Mouse (Mus musculus): ENCODE measurements at regions not wholly inside any gene's neighbourhood (a gene's known extent, or its start where the extent isn't known, plus 50 kb on each side); places are given as distances from the start of the nearest gene placed in this dataset.
"Not testable (repeated sequence)": the region's sequence is repeated elsewhere in the genome, so short reads cannot be mapped to it uniquely, and the experiment has no call there.

DNA sequence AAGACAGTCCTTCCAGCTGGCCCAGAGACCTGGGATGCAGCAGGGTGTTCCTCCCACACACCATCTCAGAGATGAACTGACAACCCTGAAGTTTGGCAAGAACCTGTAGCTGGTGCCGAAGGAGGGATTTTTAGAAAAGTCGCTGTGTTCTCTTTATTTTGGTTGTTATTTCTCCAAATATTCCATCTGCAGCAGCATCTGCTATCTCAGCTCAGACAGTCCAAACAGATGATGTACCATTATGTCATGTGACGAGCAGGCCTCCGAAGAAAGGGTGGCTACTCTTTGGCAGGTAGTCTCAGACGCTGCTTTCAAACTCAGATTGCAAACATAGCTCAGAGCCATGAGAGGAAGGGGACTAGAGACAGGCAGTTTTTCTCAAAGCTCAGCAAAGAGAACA is 690.1 kb upstream of the Intu start:
- no peak for TF ChIP-seq POLR2A (IDR thresholded peaks at IDR 0.05; ENCODE audit: borderline replicate concordance, extremely low read depth, insufficient read depth, insufficient read length)

DNA sequence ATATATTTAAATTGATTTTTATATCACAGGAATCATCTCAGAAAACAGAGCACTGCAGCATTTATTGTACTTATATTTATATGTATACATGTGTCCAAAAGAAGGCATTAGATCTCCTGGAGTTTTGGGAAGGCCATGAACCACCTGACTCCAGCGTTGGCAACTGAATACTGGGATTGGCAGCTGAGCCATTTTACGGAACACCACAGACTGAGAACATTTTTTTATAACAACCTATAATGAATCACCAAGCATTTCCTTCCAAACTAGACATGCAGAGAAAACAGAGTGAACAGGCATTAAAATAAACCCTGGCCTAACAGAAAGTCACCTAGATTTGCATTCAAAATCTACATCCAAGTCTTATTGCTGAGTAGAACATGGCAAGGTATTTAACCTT is 686.0 kb upstream of the Intu start:
- Histone ChIP-seq H3K4me2 (replicated peaks; ENCODE audit: low read depth, low read length, severe bottlenecking) (no peak overlapping the region), H3K4me3 (replicated peaks; ENCODE audit: low read length) (no peak overlapping the region), H3K36me3 (ENCODE audit: control insufficient read depth, insufficient read depth, low read length) (no peaks in the 10 kb centered on the region), H3K27me3 (ENCODE audit: control insufficient read depth, insufficient read depth, low read length) (no peaks in the 10 kb centered on the region), H3K9me3 (ENCODE audit: control insufficient read depth, low read length) (no peaks in the 10 kb centered on the region), H3K27ac (replicated peaks; ENCODE audit: low read depth, low read length) (no peak overlapping the region), H3K9ac (ENCODE audit: low read depth, low read length, severe bottlenecking) (no peak overlapping the region), H3K4me1 (ENCODE audit: control insufficient read depth, insufficient read depth, low read length) (peaks cover 3% of the 10 kb centered on the region; the same call in 1 of the 2 replicates)
- 60% methylated on average over 2 of the region's 2 CpGs for WGBS
- ATAC-seq (ENCODE audit: low FRiP score, low read depth) (no peak), DNase-seq (ENCODE audit: low spot score) (peak; percentile 1)
- no peak for TF ChIP-seq POLR2A (IDR thresholded peaks at IDR 0.05; ENCODE audit: borderline replicate concordance, extremely low read depth, insufficient read depth, insufficient read length)

More for the DNA sequence above, 690.1 kb upstream of the Intu start:
- 83% methylated on average over 5 of the region's 5 CpGs for WGBS
- no peak overlapping the region for H3K4me2 ChIP-seq (replicated peaks; ENCODE audit: low read depth, low read length, severe bottlenecking)
- DNase-seq (ENCODE audit: low spot score) (no peak), ATAC-seq (ENCODE audit: low FRiP score, low read depth) (no peak)
- H3K36me3 ChIP-seq (ENCODE audit: control insufficient read depth, insufficient read depth, low read length): no peaks in the 10 kb centered on the region
- H3K9me3 ChIP-seq (ENCODE audit: control insufficient read depth, low read length): no peaks in the 10 kb centered on the region
- no peak overlapping the region for H3K4me3 ChIP-seq (replicated peaks; ENCODE audit: low read length)
- no peak overlapping the region for H3K27ac ChIP-seq (replicated peaks; ENCODE audit: low read depth, low read length)
- no peak overlapping the region for H3K9ac ChIP-seq (ENCODE audit: low read depth, low read length, severe bottlenecking)
- no peaks in the 10 kb centered on the region for H3K4me1 ChIP-seq (ENCODE audit: control insufficient read depth, insufficient read depth, low read length)
- no peaks in the 10 kb centered on the region for H3K27me3 ChIP-seq (ENCODE audit: control insufficient read depth, insufficient read depth, low read length)

DNA sequence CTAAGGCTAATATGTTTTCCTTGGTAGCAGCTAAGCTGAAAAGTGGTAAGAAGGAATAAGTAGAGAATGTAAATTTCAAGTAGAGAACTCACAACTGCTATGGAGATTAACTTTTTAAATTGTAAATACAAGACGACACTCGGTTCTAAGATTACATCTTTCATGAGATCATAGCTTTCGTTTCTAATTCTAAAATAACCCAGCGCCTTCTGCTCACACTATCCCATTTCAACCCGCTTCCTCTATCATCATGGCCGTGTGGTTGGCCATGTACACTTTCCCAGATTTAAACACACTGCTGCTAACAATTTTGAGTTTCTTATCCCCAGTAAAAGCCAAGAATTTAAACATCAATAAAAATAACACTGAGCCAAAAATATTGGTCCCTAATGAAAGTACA is 682.3 kb upstream of the Intu start:
- Histone ChIP-seq H3K9ac (ENCODE audit: low read depth, low read length, severe bottlenecking) (no peak overlapping the region), H3K4me3 (replicated peaks; ENCODE audit: low read length) (no peak overlapping the region), H3K27ac (replicated peaks; ENCODE audit: low read depth, low read length) (no peak overlapping the region), H3K4me2 (replicated peaks; ENCODE audit: low read depth, low read length, severe bottlenecking) (no peak overlapping the region), H3K27me3 (ENCODE audit: control insufficient read depth, insufficient read depth, low read length) (no peaks in the 10 kb centered on the region), H3K36me3 (ENCODE audit: control insufficient read depth, insufficient read depth, low read length) (no peaks in the 10 kb centered on the region), H3K9me3 (ENCODE audit: control insufficient read depth, low read length) (no peaks in the 10 kb centered on the region), H3K4me1 (ENCODE audit: control insufficient read depth, insufficient read depth, low read length) (peaks cover 3% of the 10 kb centered on the region; the same call in 1 of the 2 replicates)
- WGBS: 67% methylated on average over 6 of the region's 6 CpGs
- no peak for TF ChIP-seq POLR2A (IDR thresholded peaks at IDR 0.05; ENCODE audit: borderline replicate concordance, extremely low read depth, insufficient read depth, insufficient read length)
- ATAC-seq (ENCODE audit: low FRiP score, low read depth) (no peak), DNase-seq (ENCODE audit: low spot score) (peak; percentile 12)

DNA sequence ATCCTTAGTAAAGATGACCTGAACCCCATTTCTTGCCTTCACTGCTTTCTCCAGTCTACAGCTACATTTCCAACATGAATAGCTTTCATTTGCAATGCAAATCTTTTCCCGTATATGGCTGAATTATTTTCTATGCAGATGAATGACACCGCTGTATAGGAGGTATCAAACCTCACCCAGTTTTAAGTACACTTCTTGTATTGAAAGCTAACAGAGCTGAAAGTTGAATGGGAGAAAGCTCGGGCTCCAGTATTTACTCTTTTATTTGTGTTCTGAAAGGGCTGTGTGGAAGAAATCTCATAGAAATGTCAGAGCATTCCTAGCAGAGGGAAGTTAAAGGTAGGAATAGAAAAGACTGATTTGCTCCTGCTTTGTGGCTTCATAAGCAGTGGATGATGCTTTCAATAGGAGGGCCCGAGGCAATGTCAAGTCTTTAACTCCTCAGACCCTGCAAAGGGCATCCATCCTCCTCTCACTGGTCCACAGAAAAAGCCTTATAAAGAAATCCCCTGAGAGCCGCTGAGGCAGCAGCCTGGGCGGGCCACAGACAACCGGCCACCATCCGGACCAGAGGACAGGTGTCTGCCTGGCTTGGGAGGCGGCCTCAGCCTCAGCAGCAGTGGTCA is 673.8 kb upstream of the Intu start:
- DNase-seq (ENCODE audit: low spot score) (peak; percentile 1), ATAC-seq (ENCODE audit: low FRiP score, low read depth) (no peak)
- no peaks in the 10 kb centered on the region for H3K4me1 ChIP-seq (ENCODE audit: control insufficient read depth, insufficient read depth, low read length)
- TF ChIP-seq POLR2A (IDR thresholded peaks at IDR 0.05; ENCODE audit: borderline replicate concordance, extremely low read depth, insufficient read depth, insufficient read length): no peak
- H3K9me3 ChIP-seq (ENCODE audit: control insufficient read depth, low read length): no peaks in the 10 kb centered on the region
- H3K27me3 ChIP-seq (ENCODE audit: control insufficient read depth, insufficient read depth, low read length): no peaks in the 10 kb centered on the region
- no peak overlapping the region for H3K4me2 ChIP-seq (replicated peaks; ENCODE audit: low read depth, low read length, severe bottlenecking)
- H3K36me3 ChIP-seq (ENCODE audit: control insufficient read depth, insufficient read depth, low read length): no peaks in the 10 kb centered on the region
- no peak overlapping the region for H3K27ac ChIP-seq (replicated peaks; ENCODE audit: low read depth, low read length)
- WGBS: 90% methylated on average over 8 of the region's 9 CpGs
- no peak overlapping the region for H3K9ac ChIP-seq (ENCODE audit: low read depth, low read length, severe bottlenecking)
- H3K4me3 ChIP-seq (replicated peaks; ENCODE audit: low read length): no peak overlapping the region

DNA sequence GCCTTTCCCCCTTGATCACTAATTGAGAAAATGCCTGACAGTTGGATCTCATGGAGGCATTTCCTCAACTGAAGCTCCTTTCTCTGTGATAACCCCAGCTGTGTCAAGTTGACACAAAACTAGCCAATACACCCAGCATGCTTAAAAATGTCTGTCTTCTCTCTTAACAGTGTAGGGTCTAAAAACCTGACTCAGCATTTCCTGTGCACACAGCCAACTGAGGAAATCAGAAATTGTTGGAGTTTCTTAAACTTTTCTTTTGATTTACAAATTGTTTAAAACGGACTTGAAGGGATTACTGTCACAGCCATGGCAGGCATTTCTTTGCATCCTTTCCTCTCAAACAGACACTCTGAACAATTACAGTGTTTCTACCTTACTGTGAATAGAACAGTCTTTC is 655.0 kb upstream of the Intu start:
- WGBS: 80% methylated on average over 1 of the region's 1 CpGs
- not testable (repeated sequence) for H3K4me1 ChIP-seq (ENCODE audit: control insufficient read depth, insufficient read depth, low read length); H3K9me3 ChIP-seq (ENCODE audit: control insufficient read depth, low read length); H3K4me2 ChIP-seq (replicated peaks; ENCODE audit: low read depth, low read length, severe bottlenecking); H3K27me3 ChIP-seq (ENCODE audit: control insufficient read depth, insufficient read depth, low read length); H3K9ac ChIP-seq (ENCODE audit: low read depth, low read length, severe bottlenecking); H3K4me3 ChIP-seq (replicated peaks; ENCODE audit: low read length); DNase-seq (ENCODE audit: low spot score); H3K36me3 ChIP-seq (ENCODE audit: control insufficient read depth, insufficient read depth, low read length); ATAC-seq (ENCODE audit: low FRiP score, low read depth); H3K27ac ChIP-seq (replicated peaks; ENCODE audit: low read depth, low read length)

DNA sequence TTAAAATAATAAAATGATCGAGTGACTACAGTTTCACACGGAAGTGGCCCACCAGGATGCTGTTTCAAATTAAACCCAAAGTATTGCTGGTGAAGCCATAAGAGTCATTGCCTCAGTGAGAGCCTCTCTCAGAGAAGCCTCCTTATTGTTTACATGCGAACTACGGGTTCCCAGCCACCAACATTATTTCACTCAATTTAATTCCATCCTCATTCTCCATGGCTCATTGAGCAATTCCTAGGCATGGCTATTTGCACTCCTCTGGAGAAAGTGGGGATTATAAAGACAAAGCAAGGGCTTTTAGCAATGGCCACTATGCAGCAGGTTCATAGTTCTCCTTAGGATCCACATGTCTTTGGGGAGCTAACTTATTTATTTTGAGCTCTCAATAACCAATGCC is 646.7 kb upstream of the Intu start:
- Histone ChIP-seq H3K27me3 (ENCODE audit: control insufficient read depth, insufficient read depth, low read length) (no peaks in the 10 kb centered on the region), H3K4me2 (replicated peaks; ENCODE audit: low read depth, low read length, severe bottlenecking) (no peak overlapping the region), H3K9me3 (ENCODE audit: control insufficient read depth, low read length) (no peaks in the 10 kb centered on the region), H3K27ac (replicated peaks; ENCODE audit: low read depth, low read length) (no peak overlapping the region), H3K9ac (ENCODE audit: low read depth, low read length, severe bottlenecking) (no peak overlapping the region), H3K4me1 (ENCODE audit: control insufficient read depth, insufficient read depth, low read length) (no peaks in the 10 kb centered on the region), H3K36me3 (ENCODE audit: control insufficient read depth, insufficient read depth, low read length) (no peaks in the 10 kb centered on the region), H3K4me3 (replicated peaks; ENCODE audit: low read length) (no peak overlapping the region)
- no peak for ATAC-seq (ENCODE audit: low FRiP score, low read depth)
- no peak for TF ChIP-seq POLR2A (IDR thresholded peaks at IDR 0.05; ENCODE audit: borderline replicate concordance, extremely low read depth, insufficient read depth, insufficient read length)
- WGBS: 54% methylated on average over 4 of the region's 4 CpGs
- no peak for DNase-seq (ENCODE audit: low spot score)
